Mouse (Mus musculus) neural tube, embryonic 15.5 days (tissue): Measurements from ENCODE around the gene Ppp1r15b. TPM values are rescaled to one million over a fixed set of nuclear protein-coding genes. Genes with fewer than 3 reads are reported as not detected.

ENCODE experiments used
- ATAC-seq: fragments of 200-750 bp; cut with Nextera tagmentation; 2 replicates; pipeline ENCODE4 v1.8.0; 2017; ENCODE audit warnings: mild to moderate bottlenecking, moderate TSS enrichment, moderate library complexity; ENCODE audit not compliant: low FRiP score
- H3K27ac ChIP-seq: fragments of 300-500 bp; sonication (generic); replicated peaks from 2 replicates; pipeline ENCODE4 v1.5.1; 2015; ENCODE audit warnings: mild to moderate bottlenecking, inconsistent platforms
- H3K27me3 ChIP-seq: fragments of 300-500 bp; sonication (generic); replicated peaks from 2 replicates; pipeline ENCODE4 v1.6.1; 2015; ENCODE audit warnings: inconsistent platforms
- H3K36me3 ChIP-seq: fragments of 300-500 bp; sonication (generic); 2 replicates; pipeline ENCODE4 v1.6.1; 2015; ENCODE audit warnings: inconsistent platforms
- H3K4me1 ChIP-seq: fragments of 300-500 bp; sonication (generic); 2 replicates; pipeline ENCODE4 v1.6.1; 2015; ENCODE audit warnings: inconsistent platforms
- H3K4me2 ChIP-seq: fragments of 300-500 bp; sonication (generic); 2 replicates; pipeline ENCODE4 v1.6.1; 2015; ENCODE audit warnings: inconsistent platforms, mild to moderate bottlenecking, moderate library complexity
- H3K4me3 ChIP-seq: fragments of 300-500 bp; sonication (generic); replicated peaks from 2 replicates; pipeline ENCODE4 v1.5.1; 2015; ENCODE audit warnings: mild to moderate bottlenecking, inconsistent platforms
- H3K9ac ChIP-seq: fragments of 300-500 bp; sonication (generic); replicated peaks from 2 replicates; pipeline ENCODE4 v1.6.1; 2015; ENCODE audit warnings: mild to moderate bottlenecking, inconsistent platforms
- H3K9me3 ChIP-seq: fragments of 300-500 bp; sonication (generic); replicated peaks from 2 replicates; pipeline ENCODE4 v1.6.1; 2016; ENCODE audit warnings: inconsistent platforms
- WGBS: fragments of 180-500 bp; shearing (Covaris S2); methylation state at CpG from one replicate; pipeline ENCODE4 v1.1.7; 2015; ENCODE audit warnings: mixed read lengths; 5-methylcytosine and 5-hydroxymethylcytosine counted together
- polyA plus RNA-seq: library from polyadenylated mRNA; unstranded; fragments of >200 nt; fragmentation: Nextera tagmentation; extraction: Ambion mirVana; gene quantifications from 2 replicates; pipeline ENCODE4 v1.2.1, GENCODE M21; 2015

Gene Ppp1r15b
- polyA plus RNA-seq, 1 experiment from 2014 or later, result 23.4 TPM

DNA sequence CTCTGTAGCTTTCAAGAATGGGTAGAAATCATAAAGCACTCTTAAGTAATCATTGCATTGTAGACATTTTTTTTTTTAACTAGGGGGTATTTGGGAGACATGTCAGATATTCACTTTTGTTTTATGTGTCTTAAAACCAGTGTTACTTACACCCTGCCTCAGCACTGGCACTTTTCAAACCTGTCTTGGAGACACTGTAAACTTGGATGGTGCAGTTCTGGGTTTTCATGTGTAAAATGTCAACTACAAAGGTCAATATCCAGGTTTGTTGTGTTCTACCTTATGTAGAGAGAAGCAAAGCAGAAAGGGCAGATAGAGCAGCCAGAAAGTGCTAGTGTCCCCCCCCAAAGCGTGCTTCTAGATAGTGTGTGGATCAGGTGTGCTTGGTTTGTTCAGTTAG is 7.5 kb downstream of the Ppp1r15b start:
- H3K4me1 ChIP-seq, result peaks cover 40% of the 10 kb centered on the region
- no peak overlapping the region for H3K4me2 ChIP-seq
- no peaks in the 10 kb centered on the region for H3K27me3 ChIP-seq
- no peak overlapping the region for H3K4me3 ChIP-seq
- H3K27ac ChIP-seq, result no peak overlapping the region
- H3K9ac ChIP-seq, result no peak overlapping the region
- WGBS, result 96% methylated on average over 1 of the region's 1 CpGs
- H3K36me3 ChIP-seq, result peaks cover 46% of the 10 kb centered on the region
- no peak for ATAC-seq
- H3K9me3 ChIP-seq, result no peaks in the 10 kb centered on the region

DNA sequence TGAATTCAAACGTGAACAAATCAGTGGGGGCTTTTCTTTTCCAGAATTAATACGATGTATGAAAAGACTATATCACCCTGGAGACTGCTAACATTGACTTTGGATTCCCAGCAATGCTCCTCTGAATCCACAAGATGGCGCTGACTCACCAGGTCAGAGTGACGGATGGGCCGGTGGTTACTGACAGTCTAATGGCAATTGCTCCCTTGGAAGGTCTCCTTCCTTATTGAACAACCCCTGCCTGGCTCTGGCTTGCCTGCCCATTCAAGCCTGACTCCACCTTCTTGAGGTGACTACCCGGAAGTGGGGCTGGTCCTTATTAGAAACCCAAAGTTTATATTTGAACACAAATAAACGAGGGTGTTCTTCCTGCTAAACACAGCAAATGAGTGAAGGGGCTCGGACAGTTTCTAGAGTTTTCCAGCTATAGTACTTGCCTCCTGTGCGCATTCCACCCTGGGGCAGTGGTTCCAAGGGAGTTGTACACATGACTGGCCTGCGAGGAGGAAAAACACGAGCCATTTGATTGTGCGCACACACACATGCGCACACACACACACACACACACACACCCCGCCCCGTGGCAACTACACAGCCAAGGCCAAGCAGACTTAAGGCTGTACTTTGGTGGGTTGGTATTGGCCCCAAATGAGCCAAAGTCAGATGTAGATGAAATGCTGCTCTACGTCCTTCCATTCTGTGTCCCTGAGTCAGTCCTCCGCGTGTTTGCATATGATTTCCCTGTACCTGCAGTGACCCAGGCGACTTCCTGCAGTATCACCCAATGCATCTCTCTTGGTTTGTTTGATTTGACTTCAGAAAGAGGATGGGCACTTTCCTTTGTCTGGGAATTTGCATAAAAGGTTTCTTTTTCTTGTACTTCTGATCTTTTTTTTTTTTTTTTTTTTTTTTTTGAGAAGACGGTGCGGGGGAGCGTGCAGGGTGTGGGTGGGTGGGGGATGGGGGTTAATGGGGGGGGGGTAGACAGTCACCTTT is 15.4 kb downstream of the Ppp1r15b start:
- H3K27ac ChIP-seq, result no peak overlapping the region
- H3K4me3 ChIP-seq, result no peak overlapping the region
- WGBS, result 60% methylated on average over 22 of the region's 22 CpGs
- H3K36me3 ChIP-seq, result peaks cover 2% of the 10 kb centered on the region
- ATAC-seq, result peak; percentile 53; the same call in 1 of the 2 replicates
- peaks cover 4% of the 10 kb centered on the region; the same call in 1 of the 2 replicates for H3K4me1 ChIP-seq
- no peaks in the 10 kb centered on the region for H3K27me3 ChIP-seq
- H3K4me2 ChIP-seq, result no peak overlapping the region
- no peaks in the 10 kb centered on the region for H3K9me3 ChIP-seq
- H3K9ac ChIP-seq, result no peak overlapping the region

- no peaks in the 10 kb centered on the region for H3K36me3 ChIP-seq
- no peak overlapping the region for H3K4me3 ChIP-seq
- H3K27ac ChIP-seq, result no peak overlapping the region
- H3K4me1 ChIP-seq, result peaks cover 4% of the 10 kb centered on the region; the same call in 1 of the 2 replicates
- no peaks in the 10 kb centered on the region for H3K27me3 ChIP-seq
- ATAC-seq, result no peak
- H3K4me2 ChIP-seq, result no peak overlapping the region
- WGBS, result 88% methylated on average over 5 of the region's 5 CpGs
- H3K9ac ChIP-seq, result no peak overlapping the region
- H3K9me3 ChIP-seq, result no peaks in the 10 kb centered on the region
These were observed 16.4 kb downstream of the Ppp1r15b start for GRCm38 (mm10) chr1:133147324-133147723.

- no peaks in the 10 kb centered on the region for H3K36me3 ChIP-seq
- no peak overlapping the region for H3K9ac ChIP-seq
- 93% methylated on average over 8 of the region's 8 CpGs for WGBS
- H3K4me2 ChIP-seq, result no peak overlapping the region
- ATAC-seq, result no peak
- no peak overlapping the region for H3K27ac ChIP-seq
- no peaks in the 10 kb centered on the region for H3K9me3 ChIP-seq
- H3K4me3 ChIP-seq, result no peak overlapping the region
- H3K4me1 ChIP-seq, result peaks cover 4% of the 10 kb centered on the region; the same call in 1 of the 2 replicates
- no peaks in the 10 kb centered on the region for H3K27me3 ChIP-seq
These were observed 17.2 kb downstream of the Ppp1r15b start for GRCm38 (mm10) chr1:133148122-133148521.

DNA sequence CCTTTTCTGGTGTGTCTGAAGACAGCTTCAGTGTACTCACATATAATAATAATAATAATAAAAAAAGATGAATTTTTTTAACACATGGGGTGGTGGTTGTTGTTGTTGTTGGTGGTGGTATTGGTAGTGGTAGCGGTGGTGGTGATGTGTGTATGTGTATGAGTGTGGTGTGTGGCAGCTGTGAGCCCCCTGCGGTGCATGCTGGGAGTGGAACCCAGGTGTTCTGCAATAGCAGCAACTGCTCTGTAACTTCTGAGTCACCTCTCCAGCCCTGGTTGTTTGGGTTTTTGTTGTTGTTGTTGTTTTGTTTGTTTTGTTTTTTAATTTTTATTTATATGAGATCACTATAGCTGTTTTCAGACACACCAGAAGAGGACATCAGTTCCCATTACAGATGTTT is 19.6 kb downstream of the Ppp1r15b start:
- Histone ChIP-seq H3K4me2 (no peak overlapping the region), H3K4me3 (no peak overlapping the region), H3K36me3 (no peaks in the 10 kb centered on the region), H3K27ac (no peak overlapping the region), H3K4me1 (peaks cover 4% of the 10 kb centered on the region; the same call in 1 of the 2 replicates), H3K27me3 (no peaks in the 10 kb centered on the region), H3K9ac (no peak overlapping the region), H3K9me3 (no peaks in the 10 kb centered on the region)
- WGBS, result 93% methylated on average over 2 of the region's 2 CpGs
- no peak for ATAC-seq

GRCm38 (mm10) chr1:133152213-133152612 is 21.3 kb downstream of the Ppp1r15b start:
- no peaks in the 10 kb centered on the region for H3K9me3 ChIP-seq
- no peak overlapping the region for H3K27ac ChIP-seq
- H3K27me3 ChIP-seq, result no peaks in the 10 kb centered on the region
- no peak overlapping the region for H3K4me2 ChIP-seq
- no peak overlapping the region for H3K4me3 ChIP-seq
- no peaks in the 10 kb centered on the region for H3K36me3 ChIP-seq
- no peaks in the 10 kb centered on the region for H3K4me1 ChIP-seq
- H3K9ac ChIP-seq, result no peak overlapping the region
- 96% methylated on average over 3 of the region's 3 CpGs for WGBS
- ATAC-seq, result no peak

DNA sequence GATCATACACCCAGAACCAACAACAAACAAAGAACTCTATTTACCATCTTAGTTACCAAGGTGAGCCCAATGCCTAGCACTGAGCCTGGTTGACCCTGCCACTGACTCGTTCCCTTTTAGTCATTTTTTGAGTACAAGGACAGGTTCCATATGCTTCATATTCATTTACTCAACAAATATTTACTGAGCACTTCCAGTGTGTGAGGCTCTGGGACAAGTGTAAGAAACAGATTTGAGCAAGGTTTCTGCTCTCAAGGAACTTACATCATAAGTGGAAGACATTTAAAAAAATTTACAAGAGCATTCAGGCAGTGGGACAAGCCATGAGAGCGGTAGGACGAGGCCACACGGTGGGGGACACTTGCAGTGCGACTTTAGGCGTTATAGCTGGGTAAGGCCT is 24.3 kb downstream of the Ppp1r15b start:
- no peak overlapping the region for H3K9ac ChIP-seq
- 88% methylated on average over 6 of the region's 6 CpGs for WGBS
- no peaks in the 10 kb centered on the region for H3K9me3 ChIP-seq
- H3K27me3 ChIP-seq, result peaks cover 6% of the 10 kb centered on the region; the same call in 1 of the 2 replicates
- no peak for ATAC-seq
- H3K36me3 ChIP-seq, result no peaks in the 10 kb centered on the region
- no peak overlapping the region for H3K4me3 ChIP-seq
- no peak overlapping the region for H3K27ac ChIP-seq
- H3K4me1 ChIP-seq, result peaks cover 9% of the 10 kb centered on the region; the same call in 1 of the 2 replicates
- H3K4me2 ChIP-seq, result no peak overlapping the region

GRCm38 (mm10) chr1:133159128-133159564 is 28.2 kb downstream of the Ppp1r15b start:
- no peaks in the 10 kb centered on the region for H3K9me3 ChIP-seq
- H3K4me3 ChIP-seq, result no peak overlapping the region
- H3K27me3 ChIP-seq, result peaks cover 37% of the 10 kb centered on the region
- no peaks in the 10 kb centered on the region for H3K36me3 ChIP-seq
- no peak for ATAC-seq
- no peak overlapping the region for H3K9ac ChIP-seq
- H3K27ac ChIP-seq, result no peak overlapping the region
- WGBS, result 40% methylated on average over 7 of the region's 7 CpGs
- H3K4me2 ChIP-seq, result no peak overlapping the region
- H3K4me1 ChIP-seq, result peaks cover 19% of the 10 kb centered on the region

DNA sequence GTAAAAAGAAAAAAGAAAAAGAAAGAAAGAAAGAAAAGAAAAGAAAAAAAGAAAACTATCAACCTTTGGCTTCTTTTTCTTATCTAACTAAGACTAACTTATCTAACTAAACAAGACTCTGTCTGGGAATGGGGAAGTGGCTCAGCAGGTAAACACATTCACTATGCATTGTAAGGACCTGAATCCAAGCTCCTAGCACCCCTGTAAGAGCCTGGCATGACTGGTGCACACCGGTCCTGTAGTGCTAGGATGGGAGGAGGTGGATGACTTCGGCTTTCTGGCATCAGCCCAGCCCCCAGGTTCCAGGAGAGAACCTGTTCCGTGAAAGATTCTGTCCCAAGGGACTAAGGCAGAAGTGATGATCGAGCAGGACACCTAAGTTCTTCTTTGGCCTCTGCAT is 30.6 kb downstream of the Ppp1r15b start:
- Histone ChIP-seq H3K36me3 (no peaks in the 10 kb centered on the region), H3K27ac (no peak overlapping the region), H3K9me3 (no peaks in the 10 kb centered on the region), H3K4me2 (no peak overlapping the region), H3K27me3 (peaks cover 50% of the 10 kb centered on the region), H3K4me1 (peaks cover 30% of the 10 kb centered on the region), H3K9ac (no peak overlapping the region), H3K4me3 (no peak overlapping the region)
- no peak for ATAC-seq
- WGBS, result 63% methylated on average over 4 of the region's 4 CpGs

GRCm38 (mm10) chr1:133162046-133162445 is 31.1 kb downstream of the Ppp1r15b start:
- H3K4me2 ChIP-seq, result no peak overlapping the region
- no peaks in the 10 kb centered on the region for H3K36me3 ChIP-seq
- 74% methylated on average over 10 of the region's 10 CpGs for WGBS
- H3K9ac ChIP-seq, result no peak overlapping the region
- H3K4me1 ChIP-seq, result peaks cover 30% of the 10 kb centered on the region
- peaks cover 52% of the 10 kb centered on the region for H3K27me3 ChIP-seq
- no peak overlapping the region for H3K27ac ChIP-seq
- H3K4me3 ChIP-seq, result no peak overlapping the region
- no peaks in the 10 kb centered on the region for H3K9me3 ChIP-seq
- ATAC-seq, result no peak

DNA sequence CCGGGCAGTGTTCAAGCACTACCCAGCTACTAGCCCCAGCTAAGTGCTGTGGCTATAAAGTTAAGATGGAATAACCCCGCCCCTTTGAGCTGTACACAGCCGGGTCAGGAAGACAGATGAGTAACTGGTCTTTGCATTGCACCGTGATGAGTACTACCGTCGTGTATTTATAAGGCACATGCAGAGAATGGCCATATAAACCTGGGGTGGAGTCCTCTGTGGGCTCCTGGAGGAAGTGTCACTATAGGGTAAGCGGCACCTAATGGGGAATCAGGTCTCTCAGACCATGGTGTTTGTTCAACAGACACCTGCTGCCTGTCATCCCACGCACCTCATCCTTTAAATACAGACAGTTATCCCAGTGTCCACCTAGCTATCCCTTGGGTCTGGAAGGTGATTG is 32.0 kb downstream of the Ppp1r15b start:
- Histone ChIP-seq H3K4me1 (peaks cover 29% of the 10 kb centered on the region), H3K9me3 (no peaks in the 10 kb centered on the region), H3K4me2 (peak overlapping the region; percentile 99; the same call in 1 of the 2 replicates), H3K9ac (no peak overlapping the region), H3K36me3 (no peaks in the 10 kb centered on the region), H3K27me3 (peaks cover 53% of the 10 kb centered on the region), H3K4me3 (no peak overlapping the region), H3K27ac (no peak overlapping the region)
- no peak for ATAC-seq
- 29% methylated on average over 8 of the region's 8 CpGs for WGBS
